Mouse (Mus musculus) spleen, postnatal 0 days (tissue): ENCODE measurements around the gene Plekho1. TPM values are rescaled to one million over a fixed set of nuclear protein-coding genes. Genes with fewer than 3 reads are reported as not detected.

Experiments
- polyA plus RNA-seq: library from polyadenylated mRNA; unstranded; fragments of >200 nt; fragmentation: Nextera tagmentation; extraction: Ambion mirVana; gene quantifications from 2 replicates; pipeline ENCODE4 v1.2.1, GENCODE M21; 2015

The Plekho1 gene
- polyA plus RNA-seq = 16.2 and 21.1 TPM in 2 replicates

DNA sequence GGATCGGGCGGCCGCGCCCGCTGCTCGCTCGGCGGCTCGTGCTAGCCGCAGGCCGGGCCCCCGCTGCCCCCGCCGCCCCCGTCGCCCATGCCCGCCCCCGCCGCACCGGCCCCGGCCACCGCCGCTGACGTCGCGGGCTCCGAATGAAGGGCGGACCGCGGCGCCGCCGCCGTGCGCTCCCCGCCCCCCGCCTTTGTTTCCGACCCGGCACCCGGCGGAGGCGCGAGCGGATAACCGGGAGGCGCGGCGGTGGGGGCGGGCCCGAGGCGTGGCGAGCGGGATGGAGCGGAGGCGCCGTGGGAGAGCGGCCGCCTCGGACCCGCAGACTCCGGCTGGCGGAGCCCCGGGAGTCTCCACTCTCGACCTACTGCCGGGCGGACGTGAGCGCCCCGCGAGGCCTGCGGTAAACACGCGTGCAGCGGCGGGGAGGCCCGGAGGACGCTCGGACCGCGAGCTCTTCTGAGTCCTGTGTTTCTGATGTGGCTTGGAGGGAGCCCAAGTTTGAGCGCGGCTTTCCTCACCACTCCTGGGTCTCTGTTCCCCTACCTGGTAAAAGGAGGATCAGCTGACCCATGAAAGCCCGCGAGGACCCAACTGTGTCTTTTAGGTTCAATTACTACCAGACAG is at the start of gene Plekho1:
TSS of gene Plekho1 (minus strand) at position 200 of the 627 bp plus-strand sequence.

Other genes with a start within 250 kb of the Plekho1 start
- gene Tars2, start 235.8 kb downstream of the Plekho1 start, polyA plus RNA-seq = 30.3 and 33.5 TPM in 2 replicates
- gene Rprd2, start 177.1 kb downstream of the Plekho1 start, polyA plus RNA-seq = 13.3 and 13.6 TPM in 2 replicates
- 25.4 and 27.7 TPM in 2 replicates for gene Prpf3, start 140.1 kb downstream of the Plekho1 start, polyA plus RNA-seq
- 226 and 236 TPM in 2 replicates for gene Mrps21, start 124.5 kb downstream of the Plekho1 start, polyA plus RNA-seq
- 0.75 and 1.0 TPM in 2 replicates for gene Ciart, start 113.8 kb downstream of the Plekho1 start, polyA plus RNA-seq
- gene BC028528, start 104.0 kb downstream of the Plekho1 start, polyA plus RNA-seq = 18.9 and 21.4 TPM in 2 replicates
- gene Aph1a, start 102.0 kb downstream of the Plekho1 start, polyA plus RNA-seq = 18.8 and 19.8 TPM in 2 replicates
- gene Car14, start 91.3 kb downstream of the Plekho1 start, polyA plus RNA-seq = 0.22 and 0.42 TPM in 2 replicates
- gene Anp32e, start 66.8 kb downstream of the Plekho1 start, polyA plus RNA-seq = 238 and 265 TPM in 2 replicates
- gene Vps45, start 62.5 kb upstream of the Plekho1 start, polyA plus RNA-seq = 23.9 and 26.4 TPM in 2 replicates
- gene Otud7b, start 108.5 kb upstream of the Plekho1 start, polyA plus RNA-seq = 11.7 and 13.6 TPM in 2 replicates
- gene Mtmr11, start 166.0 kb upstream of the Plekho1 start, polyA plus RNA-seq = 3.3 and 5.4 TPM in 2 replicates
- gene Sf3b4, start 176.3 kb upstream of the Plekho1 start, polyA plus RNA-seq = 77.0 and 80.7 TPM in 2 replicates
- 0.94 and 1.4 TPM in 2 replicates for gene Sv2a, start 185.2 kb upstream of the Plekho1 start, polyA plus RNA-seq
- 63.3 and 67.3 TPM in 2 replicates for gene Bola1, start 223.7 kb upstream of the Plekho1 start, polyA plus RNA-seq
- 1.0 TPM in 1 of 2 replicates, not detected in the other for gene Hist2h2ab, start 223.9 kb upstream of the Plekho1 start, polyA plus RNA-seq
- 26.4 and 35.3 TPM in 2 replicates for gene Hist2h2ac, start 224.9 kb upstream of the Plekho1 start, polyA plus RNA-seq
- gene Hist2h2be, start 225.1 kb upstream of the Plekho1 start, polyA plus RNA-seq = 5.3 and 7.1 TPM in 2 replicates
- 23.0 and 25.0 TPM in 2 replicates for gene Hist2h3c2, start 243.1 kb upstream of the Plekho1 start, polyA plus RNA-seq
- gene Hist2h2aa2, start 244.3 kb upstream of the Plekho1 start, polyA plus RNA-seq = 186 and 191 TPM in 2 replicates
- gene Hist2h2aa1, start 249.5 kb upstream of the Plekho1 start, polyA plus RNA-seq = 81.9 and 88.4 TPM in 2 replicates